Mouse (Mus musculus): Measurements from ENCODE around the gene Ccnb3. TPM values are rescaled to one million over a fixed set of nuclear protein-coding genes. Genes with fewer than 3 reads are reported as not detected.

Ccnb3 gene
- not detected for total RNA-seq (2023)

DNA sequence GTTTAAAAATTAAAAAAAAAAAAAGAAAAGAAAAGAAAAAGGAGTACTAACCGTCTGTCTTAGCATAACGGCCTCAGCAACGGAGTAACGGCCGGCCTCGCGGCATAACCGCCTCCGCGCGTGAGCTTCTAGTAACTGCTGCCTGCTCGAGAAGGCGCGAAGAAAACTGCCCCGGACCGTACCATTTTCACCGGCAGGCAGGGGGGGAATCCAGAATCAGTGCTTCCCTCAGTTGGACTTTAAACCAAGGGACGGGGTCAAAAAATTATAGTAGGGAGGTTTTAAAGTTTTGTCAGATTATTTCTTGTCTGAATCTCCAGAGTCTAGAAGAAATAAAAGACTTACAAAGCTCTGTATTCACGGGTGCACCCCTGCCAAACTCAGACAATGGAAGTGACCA is at the start of gene Ccnb3:
Gene Ccnb3 (minus strand): TSS at position 101 of the 400 bp plus-strand sequence.

DNA sequence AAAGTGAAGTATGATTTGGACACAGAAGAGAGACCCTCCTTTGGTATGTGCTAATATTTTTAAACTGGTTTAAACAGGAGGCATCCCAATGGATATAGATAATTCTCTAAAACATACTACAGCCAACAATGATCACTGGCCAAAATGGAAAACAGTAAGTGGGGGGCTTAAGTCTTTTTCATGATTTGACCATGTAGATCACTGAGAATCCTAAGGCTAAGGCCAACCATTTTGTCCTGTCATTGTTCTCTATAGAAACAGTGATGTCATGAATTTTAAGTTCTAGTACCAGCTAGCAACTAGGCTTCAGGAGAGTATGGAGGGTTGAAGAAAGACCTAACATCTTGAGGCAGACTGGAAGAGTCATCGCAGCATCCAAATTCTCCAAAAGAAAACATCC is 25.8 kb upstream of the Ccnb3 start, which contains the start of gene Akap4:
Gene Akap4 (plus strand): TSS at position 301 of the 400 bp plus-strand sequence.

Other genes starting within 250 kb of the Ccnb3 start
- gene Akap4, start 25.9 kb upstream of the Ccnb3 start, total RNA-seq (2023) = not detected

Data from monocyte, adult 59 days (primary cell).